Mouse (Mus musculus): ENCODE measurements around the gene Chst14.

DNA sequence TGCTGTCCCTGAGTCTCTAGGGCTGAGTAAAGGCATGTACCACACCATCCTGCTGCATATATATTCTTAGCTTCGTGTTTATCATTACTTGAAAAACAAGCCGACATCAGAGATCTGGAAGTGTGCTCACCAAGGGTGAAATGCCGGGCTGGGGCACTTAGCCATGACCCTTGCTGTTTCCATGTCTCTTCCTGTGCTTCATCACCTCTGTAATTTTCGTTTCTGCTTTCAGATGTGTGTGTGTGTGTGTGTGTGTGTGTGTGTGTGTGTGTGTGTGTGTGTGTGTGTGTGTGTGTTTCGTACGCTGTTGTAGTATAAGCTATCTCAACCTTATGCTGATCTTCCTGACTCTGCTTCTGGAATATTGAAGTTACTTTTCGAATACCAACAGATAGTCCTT, 15.0 kb downstream of the Chst14 start:
- TF ChIP-seq USF1 (IDR thresholded peaks at IDR 0.05; ENCODE audit: low read depth, low read length), result no peak
- no peak for TF ChIP-seq SMC3 (IDR thresholded peaks at IDR 0.05; ENCODE audit: low read depth, low read length)
- TF ChIP-seq EP300 (IDR thresholded peaks at IDR 0.05; ENCODE audit: low read length), result no peak
- TF ChIP-seq CTCF (conservative IDR thresholded peaks at IDR 0.05 in 1 of 2, IDR thresholded peaks at IDR 0.05 in 1 of 2; ENCODE audit: low read depth in 2 of 2, low read length in 2 of 2), result no peak
- TF ChIP-seq ZNF384 (IDR thresholded peaks at IDR 0.05; ENCODE audit: low read depth, low read length), result no peak
- no peak for TF ChIP-seq POLR2A (IDR thresholded peaks at IDR 0.05; ENCODE audit: low read depth, low read length)

Measured in CH12.LX (cell line).